Mouse (Mus musculus) hindbrain, embryonic 11.5 days (tissue): ENCODE data around the gene Nup188. TPM values are rescaled to one million over a fixed set of nuclear protein-coding genes. Genes with fewer than 3 reads are reported as not detected.

Experiments used
- ATAC-seq: fragments of 200-750 bp; cut with Nextera tagmentation; 2 replicates; pipeline ENCODE4 v1.8.0; 2017; ENCODE audit warnings: mild to moderate bottlenecking, moderate TSS enrichment, moderate library complexity; ENCODE audit not compliant: low FRiP score
- DNase-seq: peaks from one replicate; pipeline ENCODE4 v3.0.0-alpha.2; 2015; ENCODE audit warnings: low spot score
- H3K27ac ChIP-seq: fragments of 300-500 bp; sonication (generic); 2 replicates; pipeline ENCODE4 v1.5.1; 2014; ENCODE audit warnings: mild to moderate bottlenecking, low read depth, low read length
- H3K27me3 ChIP-seq: fragments of 300-500 bp; sonication (generic); 2 replicates; pipeline ENCODE4 v1.6.1; 2014; ENCODE audit warnings: mild to moderate bottlenecking, low read length, moderate library complexity, mixed read lengths; ENCODE audit not compliant: control insufficient read depth, insufficient read depth
- H3K36me3 ChIP-seq: fragments of 300-500 bp; sonication (generic); 2 replicates; pipeline ENCODE4 v1.6.1; 2014; ENCODE audit warnings: mild to moderate bottlenecking, low read length, moderate library complexity, mixed read lengths; ENCODE audit not compliant: control insufficient read depth, insufficient read depth
- H3K4me1 ChIP-seq: fragments of 300-500 bp; sonication (generic); replicated peaks from 2 replicates; pipeline ENCODE4 v1.6.1; 2014; ENCODE audit warnings: low read length, mixed read lengths; ENCODE audit not compliant: control insufficient read depth, insufficient read depth
- H3K4me2 ChIP-seq: fragments of 300-500 bp; sonication (generic); replicated peaks from 2 replicates; pipeline ENCODE4 v1.6.1; 2014; ENCODE audit warnings: mild to moderate bottlenecking, low read depth, low read length
- H3K4me3 ChIP-seq: fragments of 300-500 bp; sonication (generic); 2 replicates; pipeline ENCODE4 v1.5.1; 2014; ENCODE audit warnings: low read depth, low read length
- H3K9ac ChIP-seq: fragments of 300-500 bp; sonication (generic); 2 replicates; pipeline ENCODE4 v1.6.1; 2014; ENCODE audit warnings: low read depth, low read length
- H3K9me3 ChIP-seq: fragments of 300-500 bp; sonication (generic); 2 replicates; pipeline ENCODE4 v1.6.1; 2016; ENCODE audit warnings: low read length; ENCODE audit not compliant: control insufficient read depth
- WGBS: fragments of 180-500 bp; shearing (Covaris S2); extraction: QIAGEN DNeasy Blood & Tissue Kit; methylation state at CpG from one replicate; pipeline ENCODE4 v1.1.7; 2014; 5-methylcytosine and 5-hydroxymethylcytosine counted together
- polyA plus RNA-seq: library from polyadenylated mRNA; unstranded; fragments of >200 nt; fragmentation: Nextera tagmentation; extraction: Ambion mirVana; gene quantifications from 2 replicates; pipeline ENCODE4 v1.2.1, GENCODE M21; 2014

Nup188 gene
- polyA plus RNA-seq, 1 experiment from 2014 or later: 44.5 TPM

GRCm38 (mm10) chr2:30267466-30267865, 18.7 kb upstream of the Nup188 start:
- 94% methylated on average over 2 of the region's 2 CpGs for WGBS
- Histone ChIP-seq H3K9me3 (no peaks in the 10 kb centered on the region), H3K4me2 (no peak overlapping the region), H3K9ac (no peak overlapping the region), H3K4me1 (0 out of 2 replicates have a peak, but pooled peaks cover 2% of the 10 kb centered on the region), H3K4me3 (no peak overlapping the region), H3K27ac (no peak overlapping the region), H3K36me3 (0 out of 2 replicates have a peak, but pooled peaks cover 6% of the 10 kb centered on the region), H3K27me3 (no peaks in the 10 kb centered on the region)
- ATAC-seq (no peak), DNase-seq (no peak)

- 59% methylated on average over 4 of the region's 4 CpGs for WGBS
- no peak for ATAC-seq
- H3K27me3 ChIP-seq: no peaks in the 10 kb centered on the region
- no peak overlapping the region for H3K27ac ChIP-seq
- H3K4me2 ChIP-seq: no peak overlapping the region
- 0 out of 2 replicates have a peak, but pooled peaks cover 2% of the 10 kb centered on the region for H3K36me3 ChIP-seq
- no peak overlapping the region for H3K9ac ChIP-seq
- no peak overlapping the region for H3K4me3 ChIP-seq
- H3K9me3 ChIP-seq: no peaks in the 10 kb centered on the region
- H3K4me1 ChIP-seq: 0 out of 2 replicates have a peak, but pooled peaks cover 2% of the 10 kb centered on the region
- DNase-seq: no peak
These were observed 17.8 kb upstream of the Nup188 start for GRCm38 (mm10) chr2:30268371-30268770.

- Histone ChIP-seq H3K4me1 (0 out of 2 replicates have a peak, but pooled peaks cover 2% of the 10 kb centered on the region), H3K9ac (no peak overlapping the region), H3K36me3 (no peaks in the 10 kb centered on the region), H3K9me3 (no peaks in the 10 kb centered on the region), H3K27me3 (no peaks in the 10 kb centered on the region), H3K4me3 (no peak overlapping the region), H3K4me2 (no peak overlapping the region), H3K27ac (no peak overlapping the region)
- ATAC-seq (no peak), DNase-seq (no peak)
- 90% methylated on average over 17 of the region's 17 CpGs for WGBS
These were observed 16.8 kb upstream of the Nup188 start for GRCm38 (mm10) chr2:30269241-30269990.

GRCm38 (mm10) chr2:30270134-30270533, 16.1 kb upstream of the Nup188 start:
- no peaks in the 10 kb centered on the region for H3K9me3 ChIP-seq
- ATAC-seq: 0 out of 2 replicates have a peak, but pooled peaks have one; percentile 27
- no peaks in the 10 kb centered on the region for H3K27me3 ChIP-seq
- no peak overlapping the region for H3K27ac ChIP-seq
- H3K9ac ChIP-seq: no peak overlapping the region
- no peak overlapping the region for H3K4me3 ChIP-seq
- H3K4me2 ChIP-seq: no peak overlapping the region
- DNase-seq: peak; percentile 73
- H3K4me1 ChIP-seq: 0 out of 2 replicates have a peak, but pooled peaks cover 2% of the 10 kb centered on the region
- H3K36me3 ChIP-seq: no peaks in the 10 kb centered on the region
- WGBS: 75% methylated on average over 1 of the region's 1 CpGs

- Histone ChIP-seq H3K4me1 (peaks cover 7% of the 10 kb centered on the region; the same call in 1 of the 2 replicates), H3K4me2 (no peak within 1 kb of the TSS), H3K27ac (no peak within 1 kb of the TSS), H3K9me3 (no peaks in the 10 kb centered on the region), H3K36me3 (no peaks in the 10 kb centered on the region), H3K4me3 (no peak within 1 kb of the TSS), H3K27me3 (no peaks in the 10 kb centered on the region), H3K9ac (no peak within 1 kb of the TSS)
- WGBS: 91% methylated on average over 11 of the region's 11 CpGs
- DNase-seq: no peak
- no peak for ATAC-seq
These were observed 5.5 kb upstream of the Nup188 start, which contains the start of gene Gm28038 for GRCm38 (mm10) chr2:30280743-30281142. Gene Gm28038 (plus strand): TSS chr2:30281043.

GRCm38 (mm10) chr2:30281651-30282050, 4.5 kb upstream of the Nup188 start:
- Histone ChIP-seq H3K27me3 (no peaks in the 10 kb centered on the region), H3K4me1 (peaks cover 7% of the 10 kb centered on the region; the same call in 1 of the 2 replicates), H3K4me2 (no peak overlapping the region), H3K9me3 (no peaks in the 10 kb centered on the region), H3K36me3 (no peaks in the 10 kb centered on the region), H3K27ac (no peak overlapping the region), H3K4me3 (no peak overlapping the region), H3K9ac (no peak overlapping the region)
- DNase-seq: no peak
- WGBS: 85% methylated on average over 3 of the region's 3 CpGs
- ATAC-seq: no peak

- no peak for ATAC-seq
- WGBS: 97% methylated on average over 2 of the region's 2 CpGs
These were observed 3.0 kb upstream of the Nup188 start for GRCm38 (mm10) chr2:30283193-30283592.

GRCm38 (mm10) chr2:30285004-30285403, 1.2 kb upstream of the Nup188 start:
- Histone ChIP-seq H3K4me3 (no peak overlapping the region), H3K4me2 (peak overlapping the region; percentile 83; the same call in 1 of the 2 replicates), H3K9me3 (no peaks in the 10 kb centered on the region), H3K27ac (no peak overlapping the region), H3K36me3 (no peaks in the 10 kb centered on the region), H3K27me3 (no peaks in the 10 kb centered on the region), H3K4me1 (peaks cover 7% of the 10 kb centered on the region; the same call in 1 of the 2 replicates), H3K9ac (no peak overlapping the region)
- DNase-seq (no peak), ATAC-seq (no peak)
- WGBS: 90% methylated on average over 5 of the region's 5 CpGs

More at GRCm38 (mm10) chr2:30283193-30283592, 3.0 kb upstream of the Nup188 start:
- Histone ChIP-seq H3K4me1 (peaks cover 7% of the 10 kb centered on the region; the same call in 1 of the 2 replicates), H3K27ac (no peak overlapping the region), H3K27me3 (no peaks in the 10 kb centered on the region), H3K9me3 (no peaks in the 10 kb centered on the region), H3K36me3 (no peaks in the 10 kb centered on the region), H3K4me3 (no peak overlapping the region), H3K4me2 (no peak overlapping the region), H3K9ac (no peak overlapping the region)
- DNase-seq: no peak
